Mouse (Mus musculus) hindbrain, postnatal 0 days (tissue): ENCODE measurements around the gene Ptprm. TPM values are rescaled to one million over a fixed set of nuclear protein-coding genes. Genes with fewer than 3 reads are reported as not detected.
"Not testable (repeated sequence)": the region's sequence is repeated elsewhere in the genome, so short reads cannot be mapped to it uniquely, and the experiment has no call there.

ENCODE experiments used
- ATAC-seq: fragments of 200-750 bp; cut with Nextera tagmentation; 2 replicates; pipeline ENCODE4 v1.8.0; 2017; ENCODE audit warnings: mild to moderate bottlenecking, moderate TSS enrichment, moderate library complexity
- DNase-seq: peaks from one replicate; pipeline ENCODE4 v3.0.0-alpha.2; 2015; ENCODE audit warnings: low spot score
- H3K27ac ChIP-seq: fragments of 300-500 bp; sonication (generic); 2 replicates; pipeline ENCODE4 v1.5.1; 2014; ENCODE audit warnings: mild to moderate bottlenecking
- H3K27me3 ChIP-seq: fragments of 300-500 bp; sonication (generic); 2 replicates; pipeline ENCODE4 v1.6.1; 2014; ENCODE audit warnings: low read length, mixed read lengths; ENCODE audit not compliant: insufficient read depth
- H3K36me3 ChIP-seq: fragments of 300-500 bp; sonication (generic); 2 replicates; pipeline ENCODE4 v1.6.1; 2014; ENCODE audit warnings: low read length, mixed read lengths; ENCODE audit not compliant: insufficient read depth
- H3K4me1 ChIP-seq: fragments of 300-500 bp; sonication (generic); 2 replicates; pipeline ENCODE4 v1.6.1; 2014; ENCODE audit warnings: antibody characterized with exemption, low read length, mixed read lengths; ENCODE audit not compliant: insufficient read depth
- H3K4me2 ChIP-seq: fragments of 300-500 bp; sonication (generic); 2 replicates; pipeline ENCODE4 v1.6.1; 2014; ENCODE audit warnings: low read depth, mild to moderate bottlenecking, low read length, moderate library complexity, mixed read lengths
- H3K4me3 ChIP-seq: fragments of 300-500 bp; sonication (generic); 2 replicates; pipeline ENCODE4 v1.5.1; 2014; ENCODE audit warnings: low read length
- H3K9ac ChIP-seq: fragments of 300-500 bp; sonication (generic); replicated peaks from 2 replicates; pipeline ENCODE4 v1.6.1; 2014; ENCODE audit warnings: mild to moderate bottlenecking, low read length, moderate library complexity, mixed read lengths
- H3K9me3 ChIP-seq: fragments of 300-500 bp; sonication (generic); 2 replicates; pipeline ENCODE4 v1.6.1; 2016; ENCODE audit warnings: low read length, mixed read lengths
- CTCF ChIP-seq: IDR thresholded peaks from 2 replicates; pipeline ENCODE4 v1.5.1; 2016; ENCODE audit warnings: antibody characterized with exemption, control low read depth, low read depth
- WGBS: fragments of 180-500 bp; shearing (Covaris S2); extraction: QIAGEN DNeasy Blood & Tissue Kit; methylation state at CpG from one replicate; pipeline ENCODE4 v1.1.7; 2014; 5-methylcytosine and 5-hydroxymethylcytosine counted together
- polyA plus RNA-seq: library from polyadenylated mRNA; unstranded; fragments of >200 nt; fragmentation: Nextera tagmentation; extraction: Ambion mirVana; gene quantifications from 2 replicates; pipeline ENCODE4 v1.2.1, GENCODE M21; 2015
- total RNA-seq: library from RNA; depleted of rRNA; stranded (reverse); fragments of >200 nt; gene quantifications from 2 replicates; pipeline ENCODE4 v1.2.3, GENCODE M21; 2014

Gene Ptprm
- total and polyA plus RNA-seq, 2 experiments from 2014 or later: 19.3 to 52.4 TPM

DNA sequence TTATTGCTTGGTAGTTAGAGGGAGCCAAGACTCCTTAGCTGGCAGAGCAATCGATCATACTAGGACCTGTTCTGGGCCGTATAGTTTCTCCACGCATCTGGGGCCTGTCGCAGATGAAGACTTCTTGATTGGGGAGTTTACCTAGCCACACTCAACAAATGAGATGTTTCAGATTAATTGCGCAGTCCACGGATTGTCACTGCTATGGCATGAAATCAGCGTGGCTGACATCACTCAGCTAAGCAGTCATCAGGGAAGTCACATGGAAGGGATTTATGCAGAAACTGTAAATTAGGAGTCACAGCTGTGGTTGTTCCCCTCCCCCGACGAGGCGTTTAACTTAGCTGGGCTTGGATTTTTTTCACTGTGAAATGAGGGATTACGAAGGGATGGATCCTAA lies 479.4 kb downstream of the Ptprm start:
- Histone ChIP-seq H3K27me3 (no peaks in the 10 kb centered on the region), H3K4me1 (no peaks in the 10 kb centered on the region), H3K4me3 (no peak overlapping the region), H3K4me2 (no peak overlapping the region), H3K36me3 (no peaks in the 10 kb centered on the region), H3K9me3 (no peaks in the 10 kb centered on the region), H3K9ac (no peak overlapping the region), H3K27ac (no peak overlapping the region)
- TF ChIP-seq CTCF: no peak
- 0 out of 2 replicates have a peak, but pooled peaks have one; percentile 38 for ATAC-seq
- 63% methylated on average over 11 of the region's 11 CpGs for WGBS
- peak; percentile 30 for DNase-seq

DNA sequence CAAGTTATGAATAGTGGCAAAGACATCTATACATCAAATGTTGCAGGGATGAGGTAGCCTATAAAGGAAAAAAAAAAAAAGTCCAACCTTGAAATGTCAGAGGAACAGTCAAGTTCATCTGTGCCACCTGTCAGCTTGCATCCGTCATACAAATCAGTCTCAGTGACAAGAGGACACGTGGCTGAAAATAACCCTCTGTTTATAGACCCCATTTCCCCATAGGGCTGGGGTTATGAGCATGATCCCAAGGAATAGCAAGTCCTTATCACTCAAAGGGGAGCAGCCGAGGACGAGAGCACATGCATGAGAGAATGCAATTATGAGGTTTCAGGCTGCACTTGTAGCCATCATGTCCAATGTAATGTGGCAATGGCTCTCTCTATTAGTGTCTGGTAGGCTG lies 482.9 kb downstream of the Ptprm start:
- no peak for ATAC-seq
- Histone ChIP-seq H3K4me2 (no peak overlapping the region), H3K9ac (no peak overlapping the region)

DNA sequence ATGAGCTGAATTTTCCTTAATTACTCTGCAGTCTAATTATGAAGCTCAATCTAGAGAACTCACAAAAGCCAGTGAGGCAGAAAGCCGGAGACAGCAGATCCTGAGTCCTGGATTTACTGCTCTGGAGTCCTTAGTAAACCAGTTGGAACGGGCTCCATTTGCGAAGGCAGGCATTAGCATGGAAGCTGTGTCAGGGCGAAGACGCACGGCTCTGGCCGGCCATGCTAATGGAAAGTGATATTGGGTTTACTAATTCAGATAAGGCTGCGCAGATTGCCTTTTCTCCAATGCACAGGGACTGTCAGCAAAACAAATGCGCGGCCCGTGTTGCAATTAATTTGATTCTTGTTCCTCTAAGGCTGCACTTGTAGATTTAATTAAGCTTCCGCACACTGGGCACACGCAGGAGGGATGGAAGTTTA lies 484.7 kb downstream of the Ptprm start:
- TF ChIP-seq CTCF: no peak
- WGBS: 48% methylated on average over 13 of the region's 13 CpGs
- Histone ChIP-seq H3K27me3 (no peaks in the 10 kb centered on the region), H3K4me2 (peak overlapping the region; percentile 30; the same call in 1 of the 2 replicates), H3K36me3 (no peaks in the 10 kb centered on the region), H3K4me3 (no peak overlapping the region), H3K27ac (no peak overlapping the region), H3K9me3 (no peaks in the 10 kb centered on the region), H3K9ac (no peak overlapping the region), H3K4me1 (no peaks in the 10 kb centered on the region)
- ATAC-seq (peak; percentile 60), DNase-seq (peak; percentile 65)

More for the DNA sequence above, 482.9 kb downstream of the Ptprm start:
- 85% methylated on average over 4 of the region's 4 CpGs for WGBS
- no peaks in the 10 kb centered on the region for H3K27me3 ChIP-seq
- H3K4me1 ChIP-seq: no peaks in the 10 kb centered on the region
- no peaks in the 10 kb centered on the region for H3K36me3 ChIP-seq
- H3K4me3 ChIP-seq: no peak overlapping the region
- no peak for TF ChIP-seq CTCF
- DNase-seq: no peak
- H3K27ac ChIP-seq: no peak overlapping the region
- no peaks in the 10 kb centered on the region for H3K9me3 ChIP-seq

DNA sequence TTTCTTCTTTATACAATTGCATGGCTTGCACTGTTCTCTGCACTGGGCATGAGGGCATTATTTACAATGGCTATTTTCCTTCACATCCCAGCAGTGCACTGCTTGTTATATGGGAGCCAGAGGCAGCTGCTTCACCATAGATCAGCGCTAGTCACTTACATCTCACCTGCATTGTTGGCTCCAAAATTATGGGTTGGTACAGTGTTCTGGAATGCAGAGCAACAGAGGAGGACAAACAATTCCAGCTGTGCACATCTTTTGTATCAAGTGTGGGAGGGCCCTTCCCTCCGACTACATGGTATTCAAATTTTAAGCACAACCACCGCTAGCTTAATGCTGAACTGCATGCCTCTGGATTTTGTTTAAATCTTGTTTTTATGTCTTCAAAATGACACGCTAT lies 489.8 kb downstream of the Ptprm start:
- Histone ChIP-seq H3K4me1 (no peaks in the 10 kb centered on the region), H3K9me3 (no peaks in the 10 kb centered on the region), H3K36me3 (no peaks in the 10 kb centered on the region), H3K27ac (no peak overlapping the region), H3K9ac (no peak overlapping the region), H3K4me2 (no peak overlapping the region), H3K4me3 (no peak overlapping the region), H3K27me3 (no peaks in the 10 kb centered on the region)
- WGBS: 63% methylated on average over 4 of the region's 4 CpGs
- no peak for TF ChIP-seq CTCF
- ATAC-seq (no peak), DNase-seq (no peak)

- ATAC-seq (no peak), DNase-seq (no peak)
- Histone ChIP-seq H3K9me3 (no peaks in the 10 kb centered on the region), H3K27ac (no peak overlapping the region), H3K4me1 (0 out of 2 replicates have a peak, but pooled peaks cover 4% of the 10 kb centered on the region), H3K4me2 (no peak overlapping the region), H3K4me3 (no peak overlapping the region), H3K36me3 (no peaks in the 10 kb centered on the region), H3K9ac (no peak overlapping the region), H3K27me3 (no peaks in the 10 kb centered on the region)
- WGBS: 48% methylated on average over 2 of the region's 2 CpGs
- TF ChIP-seq CTCF: no peak
Measured at GRCm38 (mm10) chr17:66861557-66861956, 492.7 kb downstream of the Ptprm start.

GRCm38 (mm10) chr17:66858757-66859156 lies 495.5 kb downstream of the Ptprm start:
- Histone ChIP-seq H3K27me3 (no peaks in the 10 kb centered on the region), H3K9me3 (no peaks in the 10 kb centered on the region), H3K4me3 (no peak overlapping the region), H3K4me1 (0 out of 2 replicates have a peak, but pooled peaks cover 4% of the 10 kb centered on the region), H3K9ac (no peak overlapping the region), H3K36me3 (no peaks in the 10 kb centered on the region), H3K27ac (no peak overlapping the region), H3K4me2 (no peak overlapping the region)
- no peak for ATAC-seq
- DNase-seq: no peak
- TF ChIP-seq CTCF: no peak

GRCm38 (mm10) chr17:66852496-66852895 lies 501.8 kb downstream of the Ptprm start:
- no peaks in the 10 kb centered on the region for H3K9me3 ChIP-seq
- no peak for TF ChIP-seq CTCF
- H3K27ac ChIP-seq: no peak overlapping the region
- DNase-seq (no peak), ATAC-seq (no peak)
- no peaks in the 10 kb centered on the region for H3K4me1 ChIP-seq
- no peak overlapping the region for H3K9ac ChIP-seq
- H3K27me3 ChIP-seq: no peaks in the 10 kb centered on the region
- 82% methylated on average over 6 of the region's 6 CpGs for WGBS
- H3K36me3 ChIP-seq: no peaks in the 10 kb centered on the region
- H3K4me2 ChIP-seq: no peak overlapping the region
- no peak overlapping the region for H3K4me3 ChIP-seq

DNA sequence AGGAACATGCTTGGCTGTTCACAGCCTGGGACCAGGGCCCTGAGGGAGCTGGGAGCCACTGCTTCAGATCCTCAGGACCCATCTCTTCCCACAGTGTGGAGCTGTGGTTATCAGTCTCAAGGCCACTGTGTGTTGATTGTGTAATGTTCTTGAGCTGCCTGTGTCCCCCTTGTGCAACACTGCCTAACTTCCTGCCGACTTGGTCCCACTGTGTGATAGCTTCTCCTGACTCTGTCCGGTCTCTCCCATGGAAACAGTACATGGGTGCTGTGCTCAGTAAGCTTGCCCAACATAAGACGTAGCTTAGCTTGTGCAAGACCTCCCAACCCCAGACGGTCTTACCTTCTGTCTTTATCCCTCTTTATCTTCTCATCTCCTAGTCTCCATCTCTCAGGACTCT lies 507.2 kb downstream of the Ptprm start:
- not testable (repeated sequence) for H3K4me1 ChIP-seq, H3K9ac ChIP-seq, H3K27ac ChIP-seq, H3K9me3 ChIP-seq, DNase-seq, H3K27me3 ChIP-seq, H3K4me2 ChIP-seq, H3K36me3 ChIP-seq, H3K4me3 ChIP-seq, ATAC-seq
- 86% methylated on average over 4 of the region's 4 CpGs for WGBS
